Mouse (Mus musculus) brain, embryonic 14.5 days (tissue): ENCODE results near the gene Clec2g.

ENCODE experiments used
- CTCF ChIP-seq: fragments of 200-500 bp; IDR thresholded peaks from 2 replicates; pipeline ENCODE4 v1.5.1; 2012; ENCODE audit warnings: inconsistent platforms, mild to moderate bottlenecking, moderate library complexity, borderline replicate concordance; ENCODE audit not compliant: insufficient read depth, insufficient read length; ENCODE audit errors: extremely low read depth
- POLR2A ChIP-seq: fragments of 200-500 bp; IDR thresholded peaks from 2 replicates; pipeline ENCODE4 v1.6.1; 2012; ENCODE audit warnings: mild to moderate bottlenecking, inconsistent platforms, borderline replicate concordance; ENCODE audit not compliant: poor library complexity, insufficient read depth, insufficient read length, severe bottlenecking; ENCODE audit errors: extremely low read depth

DNA sequence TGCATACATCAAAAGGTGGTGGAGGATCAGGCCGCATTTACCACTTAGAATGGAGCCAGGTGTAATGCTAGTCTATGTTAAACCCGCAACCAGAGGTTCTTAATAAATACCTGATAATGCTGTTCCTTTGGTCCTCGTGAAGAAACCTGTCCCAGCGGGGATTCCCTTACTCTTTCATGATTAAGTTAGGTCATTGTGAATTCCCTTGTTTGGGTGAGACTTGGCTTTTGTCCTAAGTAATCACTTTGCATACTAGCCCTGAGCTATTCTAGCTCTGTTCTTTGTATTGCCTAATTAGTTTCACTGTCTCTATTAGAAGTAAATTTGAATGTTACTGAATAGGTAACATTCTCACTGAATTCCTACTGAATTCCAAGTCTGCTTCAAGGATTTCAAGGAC, 60.2 kb downstream of the Clec2g start:
- TF ChIP-seq CTCF (no peak), POLR2A (no peak)
